Mouse (Mus musculus) stomach, embryonic 15.5 days (tissue): ENCODE data around the gene Cntd1. TPM values are rescaled to one million over a fixed set of nuclear protein-coding genes. Genes with fewer than 3 reads are reported as not detected.

ENCODE experiments used
- ATAC-seq: fragments of 200-750 bp; cut with Nextera tagmentation; 2 replicates; pipeline ENCODE4 v1.8.0; 2017; ENCODE audit warnings: low read depth, moderate number of reproducible peaks, moderate TSS enrichment; ENCODE audit not compliant: insufficient read depth, low FRiP score
- H3K27ac ChIP-seq: fragments of 300-500 bp; sonication (generic); 2 replicates; pipeline ENCODE4 v1.5.1; 2015; ENCODE audit warnings: mild to moderate bottlenecking, inconsistent platforms
- H3K27me3 ChIP-seq: fragments of 300-500 bp; sonication (generic); replicated peaks from 2 replicates; pipeline ENCODE4 v1.6.1; 2015; ENCODE audit warnings: inconsistent platforms
- H3K36me3 ChIP-seq: fragments of 300-500 bp; sonication (generic); 2 replicates; pipeline ENCODE4 v1.6.1; 2015; ENCODE audit warnings: inconsistent platforms
- H3K4me1 ChIP-seq: fragments of 300-500 bp; sonication (generic); 2 replicates; pipeline ENCODE4 v1.6.1; 2015; ENCODE audit warnings: inconsistent platforms
- H3K4me2 ChIP-seq: fragments of 300-500 bp; sonication (generic); 2 replicates; pipeline ENCODE4 v1.6.1; 2015; ENCODE audit warnings: mild to moderate bottlenecking, inconsistent platforms
- H3K4me3 ChIP-seq: fragments of 300-500 bp; sonication (generic); replicated peaks from 2 replicates; pipeline ENCODE4 v1.5.1; 2015; ENCODE audit warnings: inconsistent platforms
- H3K9ac ChIP-seq: fragments of 300-500 bp; sonication (generic); 2 replicates; pipeline ENCODE4 v1.6.1; 2015; ENCODE audit warnings: inconsistent platforms
- H3K9me3 ChIP-seq: fragments of 300-500 bp; sonication (generic); 2 replicates; pipeline ENCODE4 v1.6.1; 2016; ENCODE audit warnings: inconsistent platforms
- WGBS: fragments of 180-500 bp; shearing (Covaris S2); methylation state at CpG from one replicate; pipeline ENCODE4 v1.1.7; 2015; 5-methylcytosine and 5-hydroxymethylcytosine counted together
- polyA plus RNA-seq: library from polyadenylated mRNA; unstranded; fragments of >200 nt; fragmentation: Nextera tagmentation; extraction: Ambion mirVana; gene quantifications from 2 replicates; pipeline ENCODE4 v1.2.1, GENCODE M21; 2015

Gene Cntd1
- polyA plus RNA-seq, 1 experiment from 2014 or later, result 0.85 TPM

GRCm38 (mm10) chr11:101259261-101259712, 19.5 kb upstream of the Cntd1 start:
- H3K4me3 ChIP-seq, result peak overlapping the region; percentile 61

DNA sequence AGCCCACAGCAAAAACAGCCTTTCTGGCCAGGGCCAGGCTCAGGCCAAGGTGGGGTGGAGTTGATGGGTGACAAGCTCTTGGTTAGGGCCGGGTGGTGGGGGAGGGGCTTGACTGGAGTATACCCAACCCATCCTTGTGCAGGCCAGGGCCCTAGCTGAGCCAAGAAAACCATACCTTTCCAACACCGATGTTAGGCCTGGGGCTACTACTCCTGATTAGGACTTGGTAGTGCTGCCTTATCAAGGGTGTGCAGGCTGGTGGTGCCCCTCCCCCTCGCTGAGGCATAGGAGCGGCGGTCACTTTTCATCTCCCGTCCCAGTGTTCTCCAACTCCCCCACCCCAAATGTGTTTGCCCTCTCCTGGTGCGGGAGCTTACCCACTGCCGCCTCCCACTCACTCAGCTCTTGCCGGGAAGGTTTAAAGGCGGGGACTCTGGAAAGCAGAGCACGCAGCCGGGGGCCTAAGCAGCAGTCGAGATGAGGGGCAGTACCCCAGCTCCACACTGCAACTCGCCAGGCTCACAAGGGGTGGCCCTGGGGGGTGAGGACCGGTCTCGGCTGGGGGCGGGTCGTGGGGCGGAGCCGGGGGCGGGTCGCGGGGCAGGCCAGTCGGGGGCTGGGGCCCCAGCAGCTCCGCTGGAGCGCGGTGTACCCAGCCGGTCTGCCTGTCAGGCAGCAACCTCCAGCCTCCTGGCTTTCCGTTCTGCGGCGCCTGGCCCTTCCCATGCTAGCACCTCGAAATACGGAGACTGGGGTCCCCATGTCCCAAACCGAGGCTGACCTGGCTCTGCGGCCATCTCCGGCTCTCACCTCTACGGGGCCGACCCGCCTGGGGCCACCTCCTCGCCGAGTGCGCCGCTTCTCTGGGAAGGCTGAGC, 18.6 kb upstream of the Cntd1 start, which contains the start of gene Wnk4:
TSS of gene Wnk4 (plus strand) at position 620 of the 878 bp plus-strand sequence.
- peak; percentile 85 for ATAC-seq
- H3K27me3 ChIP-seq, result peaks cover 24% of the 10 kb centered on the region
- peaks cover 15% of the 10 kb centered on the region for H3K36me3 ChIP-seq
- peak within 1 kb of the TSS; percentile 82 for H3K9ac ChIP-seq
- peak within 1 kb of the TSS; percentile 92 for H3K27ac ChIP-seq
- peaks cover 52% of the 10 kb centered on the region for H3K4me1 ChIP-seq
- peak within 1 kb of the TSS; percentile 61 for H3K4me3 ChIP-seq
- peak within 1 kb of the TSS; percentile 94 for H3K4me2 ChIP-seq
- no peaks in the 10 kb centered on the region for H3K9me3 ChIP-seq
- WGBS, result 1% methylated on average over 43 of the region's 43 CpGs

More at GRCm38 (mm10) chr11:101259261-101259712, 19.5 kb upstream of the Cntd1 start:
- H3K4me2 ChIP-seq, result peak overlapping the region; percentile 94
- H3K27ac ChIP-seq, result peak overlapping the region; percentile 92
- H3K36me3 ChIP-seq, result peaks cover 15% of the 10 kb centered on the region
- no peaks in the 10 kb centered on the region for H3K9me3 ChIP-seq
- peaks cover 18% of the 10 kb centered on the region for H3K27me3 ChIP-seq
- peak; percentile 33 for ATAC-seq
- peaks cover 52% of the 10 kb centered on the region for H3K4me1 ChIP-seq
- WGBS, result 11% methylated on average over 6 of the region's 6 CpGs
- no peak overlapping the region for H3K9ac ChIP-seq

- no peaks in the 10 kb centered on the region for H3K9me3 ChIP-seq
- peaks cover 26% of the 10 kb centered on the region for H3K27me3 ChIP-seq
- ATAC-seq, result no peak
- H3K27ac ChIP-seq, result peak overlapping the region; percentile 92
- H3K4me2 ChIP-seq, result peak overlapping the region; percentile 94
- H3K9ac ChIP-seq, result peak overlapping the region; percentile 82
- peaks cover 54% of the 10 kb centered on the region for H3K4me1 ChIP-seq
- H3K4me3 ChIP-seq, result peak overlapping the region; percentile 61
- WGBS, result under 1% methylated on average over 30 of the region's 30 CpGs
- peaks cover 15% of the 10 kb centered on the region for H3K36me3 ChIP-seq
These were observed 17.9 kb upstream of the Cntd1 start for GRCm38 (mm10) chr11:101260826-101261380.

DNA sequence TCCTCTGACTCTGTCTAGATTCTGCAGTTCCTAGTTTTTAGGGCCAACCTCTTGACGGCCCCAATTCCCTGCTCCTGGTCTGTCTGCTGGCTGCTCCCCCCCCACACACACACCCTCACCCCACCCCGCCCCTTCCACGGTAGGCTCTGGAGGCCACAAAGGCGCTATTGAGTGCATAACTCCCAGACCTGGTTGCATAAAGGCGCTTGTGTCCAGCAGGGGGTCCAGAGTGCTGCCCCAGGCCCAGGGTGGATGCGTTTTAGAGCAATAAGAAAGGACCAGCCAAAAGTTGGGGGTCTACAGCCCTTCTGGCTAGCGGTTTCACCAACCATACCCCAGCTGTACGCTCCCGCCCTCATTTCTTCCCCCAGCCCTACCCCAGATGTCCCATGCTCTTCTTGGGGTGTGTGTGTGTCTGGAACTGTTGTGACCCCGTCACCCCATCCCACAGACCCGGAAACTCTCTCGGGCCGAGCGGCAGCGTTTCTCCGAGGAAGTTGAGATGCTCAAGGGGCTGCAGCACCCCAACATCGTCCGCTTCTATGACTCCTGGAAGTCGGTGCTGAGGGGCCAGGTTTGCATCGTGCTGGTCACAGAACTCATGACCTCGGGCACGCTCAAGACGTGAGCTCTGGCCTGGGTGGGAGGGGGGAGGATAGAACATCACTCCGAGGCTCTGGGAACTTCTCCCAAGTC, 16.4 kb upstream of the Cntd1 start:
- Histone ChIP-seq H3K4me2 (peak overlapping the region; percentile 94), H3K4me1 (peaks cover 54% of the 10 kb centered on the region), H3K27me3 (peaks cover 26% of the 10 kb centered on the region), H3K9ac (0 out of 2 replicates have a peak overlapping the region, but pooled peaks have one; percentile 19), H3K9me3 (no peaks in the 10 kb centered on the region), H3K27ac (no peak overlapping the region), H3K36me3 (peaks cover 8% of the 10 kb centered on the region; the same call in 1 of the 2 replicates), H3K4me3 (peak overlapping the region; percentile 61)
- 10% methylated on average over 24 of the region's 24 CpGs for WGBS
- ATAC-seq, result no peak

GRCm38 (mm10) chr11:101263138-101263988, 15.4 kb upstream of the Cntd1 start:
- H3K4me2 ChIP-seq, result peak overlapping the region; percentile 94
- peaks cover 26% of the 10 kb centered on the region for H3K27me3 ChIP-seq
- H3K9me3 ChIP-seq, result no peaks in the 10 kb centered on the region
- H3K4me3 ChIP-seq, result peak overlapping the region; percentile 61; the same call in 1 of the 2 replicates
- 26% methylated on average over 32 of the region's 32 CpGs for WGBS
- peaks cover 50% of the 10 kb centered on the region for H3K4me1 ChIP-seq
- ATAC-seq, result no peak
- peaks cover 5% of the 10 kb centered on the region; the same call in 1 of the 2 replicates for H3K36me3 ChIP-seq
- H3K27ac ChIP-seq, result no peak overlapping the region
- no peak overlapping the region for H3K9ac ChIP-seq

GRCm38 (mm10) chr11:101263989-101264280, 14.9 kb upstream of the Cntd1 start:
- H3K36me3 ChIP-seq, result no peaks in the 10 kb centered on the region
- H3K4me2 ChIP-seq, result no peak overlapping the region
- H3K9me3 ChIP-seq, result no peaks in the 10 kb centered on the region
- ATAC-seq, result no peak
- no peak overlapping the region for H3K4me3 ChIP-seq
- peaks cover 26% of the 10 kb centered on the region for H3K27me3 ChIP-seq
- no peak overlapping the region for H3K27ac ChIP-seq
- H3K4me1 ChIP-seq, result peaks cover 44% of the 10 kb centered on the region
- no peak overlapping the region for H3K9ac ChIP-seq
- 32% methylated on average over 3 of the region's 3 CpGs for WGBS

- Histone ChIP-seq H3K27me3 (peaks cover 26% of the 10 kb centered on the region), H3K9ac (no peak overlapping the region), H3K27ac (no peak overlapping the region), H3K4me2 (peak overlapping the region; percentile 52), H3K9me3 (no peaks in the 10 kb centered on the region), H3K36me3 (no peaks in the 10 kb centered on the region), H3K4me1 (peaks cover 34% of the 10 kb centered on the region), H3K4me3 (peak overlapping the region; percentile 29)
- ATAC-seq, result no peak
- WGBS, result 12% methylated on average over 31 of the region's 31 CpGs
These were observed 13.8 kb upstream of the Cntd1 start for GRCm38 (mm10) chr11:101264954-101265471.

GRCm38 (mm10) chr11:101265906-101266305, 12.9 kb upstream of the Cntd1 start:
- Histone ChIP-seq H3K27me3 (peaks cover 26% of the 10 kb centered on the region), H3K27ac (no peak overlapping the region), H3K4me3 (no peak overlapping the region), H3K4me1 (peaks cover 31% of the 10 kb centered on the region), H3K9ac (no peak overlapping the region), H3K4me2 (no peak overlapping the region), H3K9me3 (no peaks in the 10 kb centered on the region), H3K36me3 (no peaks in the 10 kb centered on the region)
- ATAC-seq, result no peak
- 45% methylated on average over 6 of the region's 6 CpGs for WGBS

- no peak for ATAC-seq
These were observed 9.2 kb upstream of the Cntd1 start for GRCm38 (mm10) chr11:101269577-101270116.

DNA sequence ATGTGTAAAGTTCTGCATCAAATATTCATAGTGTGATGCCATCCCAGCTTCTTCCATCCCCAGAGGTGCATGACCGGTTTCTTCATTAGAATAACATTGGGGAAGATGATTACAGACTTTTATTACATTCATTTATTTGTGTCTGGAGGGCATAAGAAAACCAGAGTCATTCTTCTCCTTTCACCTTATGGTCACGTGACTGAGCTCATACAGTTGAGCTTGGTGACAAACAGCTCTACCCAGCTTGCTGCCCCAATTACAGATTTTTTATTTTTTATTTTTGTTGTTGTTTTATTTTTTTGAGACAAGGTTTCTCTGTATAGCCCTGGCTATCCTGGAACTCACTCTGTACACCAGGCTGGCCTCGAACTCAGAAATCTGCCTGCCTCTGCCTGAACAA, 6.4 kb upstream of the Cntd1 start:
- Histone ChIP-seq H3K4me3 (no peak overlapping the region), H3K4me2 (no peak overlapping the region), H3K27me3 (no peaks in the 10 kb centered on the region; the same call in 1 of the 2 replicates), H3K9ac (no peak overlapping the region), H3K36me3 (peaks cover 3% of the 10 kb centered on the region; the same call in 1 of the 2 replicates), H3K9me3 (no peaks in the 10 kb centered on the region), H3K4me1 (peaks cover 15% of the 10 kb centered on the region), H3K27ac (no peak overlapping the region)
- ATAC-seq, result no peak
- 88% methylated on average over 3 of the region's 3 CpGs for WGBS

More at GRCm38 (mm10) chr11:101269577-101270116, 9.2 kb upstream of the Cntd1 start:
- H3K4me2 ChIP-seq, result no peak overlapping the region
- H3K36me3 ChIP-seq, result peaks cover 3% of the 10 kb centered on the region; the same call in 1 of the 2 replicates
- no peak overlapping the region for H3K27ac ChIP-seq
- peaks cover 8% of the 10 kb centered on the region; the same call in 1 of the 2 replicates for H3K27me3 ChIP-seq
- H3K4me1 ChIP-seq, result peaks cover 6% of the 10 kb centered on the region; the same call in 1 of the 2 replicates
- no peaks in the 10 kb centered on the region for H3K9me3 ChIP-seq
- H3K4me3 ChIP-seq, result no peak overlapping the region
- H3K9ac ChIP-seq, result no peak overlapping the region
- WGBS, result 17% methylated on average over 10 of the region's 10 CpGs
